11 mouse cellular contexts compared by ENCODE assay signal in the genomic region with DNA sequence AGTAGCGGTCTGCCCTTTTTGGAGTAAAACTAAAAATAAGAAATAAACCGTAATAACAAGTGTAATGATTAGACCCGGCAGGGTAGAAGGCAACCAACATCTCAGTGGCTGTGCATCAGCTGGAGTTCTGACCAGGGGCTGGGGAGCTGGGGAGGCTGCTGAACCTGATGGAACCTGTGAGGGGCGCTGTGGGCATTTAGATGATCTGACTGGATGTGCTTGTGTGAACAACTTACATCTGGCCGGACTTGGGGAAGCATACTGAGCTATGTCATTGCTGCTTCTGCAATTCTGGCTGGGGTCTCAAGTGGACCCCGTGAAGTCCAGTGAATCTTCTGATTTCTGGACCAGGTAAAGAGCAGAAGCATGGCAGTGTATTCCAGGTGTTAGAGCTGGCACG.
DNase-seq lines count a peak whose midpoint lies in the region; ATAC-seq and TF ChIP-seq lines count a peak whose summit lies in the region.
"Had no signal": no experiment of that assay in that cellular context is flagged by ENCODE, and none has a peak within 500 bp of the region (broad histone marks: within the 10 kb centered on the region; RNA-seq: fewer than 3 reads in every experiment).

No protein-coding gene starts in this region.

- no peak overlapping the region for H3K4me2 ChIP-seq in embryonic facial prominence, embryonic 11.5 days (ENCODE audit: low read depth, low read length)
- H3K4me2 ChIP-seq in lung, postnatal 0 days (replicated peaks; ENCODE audit: low read depth, low read length), result no peak overlapping the region
- H3K4me2 ChIP-seq: embryonic facial prominence, embryonic 15.5 days; limb, embryonic 13.5 days had no signal

- TF ChIP-seq EP300 in lung, postnatal 0 days (IDR thresholded peaks at IDR 0.05), result no peak

- ATAC-seq in embryonic facial prominence, embryonic 11.5 days (replicated peaks; ENCODE audit: insufficient number of reproducible peaks, low FRiP score, low TSS enrichment, low read depth), result no peak
- no peak for ATAC-seq in lung, postnatal 0 days

- no peaks in the 10 kb centered on the region for H3K27me3 ChIP-seq in embryonic facial prominence, embryonic 11.5 days (ENCODE audit: control insufficient read depth, insufficient read depth, low read length)
- no peaks in the 10 kb centered on the region for H3K27me3 ChIP-seq in embryonic facial prominence, embryonic 10.5 days (replicated peaks; ENCODE audit: low read depth, poor library complexity, severe bottlenecking)
- H3K27me3 ChIP-seq in lung, postnatal 0 days (replicated peaks; ENCODE audit: insufficient read depth, low read length), result no peaks in the 10 kb centered on the region
- H3K27me3 ChIP-seq: embryonic facial prominence, embryonic 15.5 days; limb, embryonic 13.5 days had no signal

- DNase-seq in embryonic facial prominence, embryonic 11.5 days (ENCODE audit: low spot score), result peak; percentile 5
- no peak for DNase-seq in embryonic facial prominence, embryonic 10.5 days (ENCODE audit: low spot score)
- DNase-seq in lung, postnatal 0 days (ENCODE audit: low spot score), result no peak
- no peak for DNase-seq in lung, postnatal 10 days
- DNase-seq in brain, embryonic 14.5 days (ENCODE audit: low read depth), result peak; percentile 58
- DNase-seq in layer of hippocampus, postnatal 14 days (ENCODE audit: low spot score in 2 of 2), result peak; percentile 16 to 29
- no peak for DNase-seq in thymus, adult 18-20 months
- no peak for DNase-seq in testis, postnatal 14 days (ENCODE audit: low spot score)
- DNase-seq: heart, adult 2 months had no signal

- no peak for TF ChIP-seq POLR2A in brain, embryonic 14.5 days (IDR thresholded peaks at IDR 0.05; ENCODE audit: borderline replicate concordance, extremely low read depth, insufficient read depth, insufficient read length, poor library complexity, severe bottlenecking)

- H3K27ac ChIP-seq in embryonic facial prominence, embryonic 11.5 days (replicated peaks; ENCODE audit: low read depth, low read length), result no peak overlapping the region
- no peak overlapping the region for H3K27ac ChIP-seq in embryonic facial prominence, embryonic 10.5 days (replicated peaks)
- no peak overlapping the region for H3K27ac ChIP-seq in lung, postnatal 0 days (ENCODE audit: low read length)
- H3K27ac ChIP-seq: embryonic facial prominence, embryonic 15.5 days; heart, adult 2 months; limb, embryonic 13.5 days had no signal

- no peaks in the 10 kb centered on the region for H3K4me1 ChIP-seq in embryonic facial prominence, embryonic 11.5 days (ENCODE audit: control insufficient read depth, insufficient read depth, low read length)
- H3K4me1 ChIP-seq in embryonic facial prominence, embryonic 10.5 days, result no peaks in the 10 kb centered on the region
- no peaks in the 10 kb centered on the region for H3K4me1 ChIP-seq in lung, postnatal 0 days (ENCODE audit: insufficient read depth, low read depth, low read length)
- H3K4me1 ChIP-seq: embryonic facial prominence, embryonic 15.5 days; limb, embryonic 13.5 days had no signal

- H3K4me3 ChIP-seq in embryonic facial prominence, embryonic 11.5 days (ENCODE audit: low read depth, low read length), result no peak overlapping the region
- no peak overlapping the region for H3K4me3 ChIP-seq in embryonic facial prominence, embryonic 10.5 days
- H3K4me3 ChIP-seq in lung, postnatal 0 days (ENCODE audit: low read depth, low read length), result no peak overlapping the region
- H3K4me3 ChIP-seq: embryonic facial prominence, embryonic 15.5 days; heart, adult 2 months; limb, embryonic 13.5 days had no signal

- no peaks in the 10 kb centered on the region for H3K36me3 ChIP-seq in embryonic facial prominence, embryonic 11.5 days (replicated peaks; ENCODE audit: control insufficient read depth, insufficient read depth, low read depth, low read length)
- no peaks in the 10 kb centered on the region for H3K36me3 ChIP-seq in embryonic facial prominence, embryonic 10.5 days (replicated peaks)
- H3K36me3 ChIP-seq in lung, postnatal 0 days (ENCODE audit: insufficient read depth, low read length), result no peaks in the 10 kb centered on the region
- H3K36me3 ChIP-seq: embryonic facial prominence, embryonic 15.5 days; limb, embryonic 13.5 days had no signal

- no peak overlapping the region for H3K9ac ChIP-seq in embryonic facial prominence, embryonic 11.5 days (replicated peaks; ENCODE audit: low read length)
- no peak overlapping the region for H3K9ac ChIP-seq in lung, postnatal 0 days (replicated peaks; ENCODE audit: low read depth)
- H3K9ac ChIP-seq: embryonic facial prominence, embryonic 15.5 days; limb, embryonic 13.5 days had no signal

- WGBS in embryonic facial prominence, embryonic 11.5 days, result 76% methylated on average over 7 of the region's 7 CpGs
- 82% methylated on average over 7 of the region's 7 CpGs for WGBS in embryonic facial prominence, embryonic 10.5 days
- WGBS in lung, postnatal 0 days, result 73% methylated on average over 7 of the region's 7 CpGs

- TF ChIP-seq CTCF in lung, postnatal 0 days (IDR thresholded peaks at IDR 0.05), result 0 out of 2 replicates have a peak, but pooled peaks have one; percentile 3
- peak; percentile 51 for TF ChIP-seq CTCF in brain, embryonic 14.5 days (IDR thresholded peaks at IDR 0.05; ENCODE audit: borderline replicate concordance, extremely low read depth, insufficient read depth, insufficient read length)

- H3K9me3 ChIP-seq in embryonic facial prominence, embryonic 11.5 days (replicated peaks; ENCODE audit: control insufficient read depth, low read length), result no peaks in the 10 kb centered on the region
- H3K9me3 ChIP-seq in embryonic facial prominence, embryonic 10.5 days, result no peaks in the 10 kb centered on the region
- H3K9me3 ChIP-seq in lung, postnatal 0 days (ENCODE audit: low read length), result no peaks in the 10 kb centered on the region
- H3K9me3 ChIP-seq: embryonic facial prominence, embryonic 15.5 days; limb, embryonic 13.5 days had no signal

Comparison
In these comparisons a context has a peak if more than half of its experiments do, and no peak if none do; other contexts are left out.
1. DNase-seq: peak in embryonic facial prominence, embryonic 11.5 days (single experiment), brain, embryonic 14.5 days (single experiment) and layer of hippocampus, postnatal 14 days (2 of 2); none in embryonic facial prominence, embryonic 10.5 days (single experiment), lung, postnatal 0 days (single experiment), lung, postnatal 10 days (single experiment), thymus, adult 18-20 months (0 of 2) and testis, postnatal 14 days (single experiment).